Mouse (Mus musculus) MEL (cell line): ENCODE results near the gene Gstp1. TPM values are rescaled to one million over a fixed set of nuclear protein-coding genes. Genes with fewer than 3 reads are reported as not detected.

ENCODE experiments used
- DNase-seq: peaks from one replicate; pipeline ENCODE4 v3.0.0; 2011; ENCODE audit warnings: low read depth, low spot score
- H3K27ac ChIP-seq: 2 replicates; pipeline ENCODE4 v1.5.1; 2012; ENCODE audit warnings: low read depth, mild to moderate bottlenecking, control low read depth, low read length, moderate library complexity; ENCODE audit not compliant: control insufficient read depth
- H3K27me3 ChIP-seq, 2 experiments: fragments of 150-350 bp in 1 of 2; sonication (generic) in 1 of 2; 2 replicates each; pipeline ENCODE4 v1.6.1; 2012; ENCODE audit warnings: low read length in 2 of 2, mild to moderate bottlenecking in 2 of 2, improper control_type of control experiment in 1 of 2, moderate library complexity in 1 of 2; ENCODE audit not compliant: insufficient read depth in 2 of 2, control insufficient read depth in 1 of 2
- H3K36me3 ChIP-seq, 2 experiments: 2 replicates each; pipeline ENCODE4 v1.6.1; 2012 to 2014; ENCODE audit warnings: low read length in 2 of 2, improper control_type of control experiment in 1 of 2, inconsistent platforms in 1 of 2, mild to moderate bottlenecking in 1 of 2; ENCODE audit not compliant: insufficient read depth in 2 of 2, control insufficient read depth in 1 of 2
- H3K4me1 ChIP-seq, 2 experiments: fragments of 150-350 bp in 1 of 2; sonication (generic) in 1 of 2; 2 replicates each; pipeline ENCODE4 v1.6.1; 2012; ENCODE audit warnings: low read length in 2 of 2, improper control_type of control experiment in 1 of 2, mild to moderate bottlenecking in 1 of 2; ENCODE audit not compliant: insufficient read depth in 2 of 2, control insufficient read depth in 1 of 2
- H3K4me3 ChIP-seq, 2 experiments: fragments of 150-350 bp in 1 of 2; sonication (generic) in 1 of 2; 2 replicates each; pipeline ENCODE4 v1.5.1; 2012; ENCODE audit warnings: low read depth in 2 of 2, low read length in 2 of 2, mild to moderate bottlenecking in 2 of 2, moderate library complexity in 2 of 2, control low read depth in 1 of 2, improper control_type of control experiment in 1 of 2; ENCODE audit not compliant: control insufficient read depth in 1 of 2, insufficient read depth in 1 of 2
- H3K79me2 ChIP-seq: 2 replicates; pipeline ENCODE4 v1.6.1; 2012; ENCODE audit warnings: mild to moderate bottlenecking, low read length, moderate library complexity; ENCODE audit not compliant: control insufficient read depth, poor library complexity, insufficient read depth
- H3K9ac ChIP-seq: 2 replicates; pipeline ENCODE4 v1.6.1; 2012; ENCODE audit warnings: low read depth, mild to moderate bottlenecking, control low read depth, low read length, moderate library complexity; ENCODE audit not compliant: control insufficient read depth, poor library complexity, severe bottlenecking
- H3K9me3 ChIP-seq: fragments of 150-350 bp; sonication (generic); replicated peaks from 2 replicates; pipeline ENCODE4 v1.6.1; 2012; ENCODE audit warnings: mild to moderate bottlenecking, low read length, improper control_type of control experiment, moderate library complexity; ENCODE audit not compliant: insufficient read depth
- EP300 ChIP-seq, 2 experiments: IDR thresholded peaks; 2 replicates each; pipeline ENCODE4 v1.6.1; 2011; ENCODE audit warnings: improper control_type of control experiment in 2 of 2, low read length in 2 of 2, low read depth in 1 of 2, mild to moderate bottlenecking in 1 of 2
- GABPA ChIP-seq: IDR thresholded peaks from 2 replicates; pipeline ENCODE4 v1.6.1; 2012; ENCODE audit warnings: low read depth, mild to moderate bottlenecking, inconsistent platforms, low read length, improper control_type of control experiment, moderate library complexity
- KAT2A ChIP-seq: conservative IDR thresholded peaks from 2 replicates; pipeline ENCODE4 v1.6.1; 2012; ENCODE audit warnings: low read depth, low read length, improper control_type of control experiment, inconsistent platforms
- MAZ ChIP-seq: IDR thresholded peaks from 2 replicates; pipeline ENCODE4 v1.6.1; 2012; ENCODE audit warnings: low read depth, mild to moderate bottlenecking, inconsistent platforms, low read length, improper control_type of control experiment
- NELFE ChIP-seq: IDR thresholded peaks from 2 replicates; pipeline ENCODE4 v1.6.1; 2011; ENCODE audit warnings: low read depth, low read length, improper control_type of control experiment
- NRF1 ChIP-seq: IDR thresholded peaks from 2 replicates; pipeline ENCODE4 v1.6.1; 2014; ENCODE audit warnings: low read depth, mild to moderate bottlenecking, inconsistent platforms, low read length, improper control_type of control experiment, moderate library complexity; ENCODE audit not compliant: poor library complexity, insufficient read depth, severe bottlenecking
- TCF12 ChIP-seq: IDR thresholded peaks from 2 replicates; pipeline ENCODE4 v1.6.1; 2014; ENCODE audit warnings: low read depth, mild to moderate bottlenecking, inconsistent platforms, low read length, improper control_type of control experiment, moderate library complexity
- USF1 ChIP-seq: IDR thresholded peaks from 2 replicates; pipeline ENCODE4 v1.6.1; 2014; ENCODE audit warnings: low read depth, mild to moderate bottlenecking, inconsistent platforms, low read length, improper control_type of control experiment, moderate library complexity
- ZNF384 ChIP-seq: IDR thresholded peaks from 2 replicates; pipeline ENCODE4 v1.6.1; 2012; ENCODE audit warnings: low read depth, mild to moderate bottlenecking, inconsistent platforms, low read length, improper control_type of control experiment
- polyA plus RNA-seq, 2 experiments: library from polyadenylated mRNA; stranded (reverse) in 1 of 2; unstranded in 1 of 2; fragments of >175 nt in 1 of 2; fragments of >200 nt in 1 of 2; gene quantifications; 2 replicates each; pipeline versions ENCODE4 v1.2.1 to v1.2.4; 2012; ENCODE audit warnings: low replicate concordance in 2 of 2, low read depth in 1 of 2; ENCODE audit not compliant: insufficient read length in 2 of 2, insufficient read depth in 1 of 2, missing spikeins in 1 of 2
- total RNA-seq: library from RNA; depleted of rRNA; stranded (reverse); fragments of 300-350 nt; gene quantifications from 2 replicates; pipeline ENCODE4 v1.2.3, GENCODE M21; 2012

Gene Gstp1
- total and polyA plus RNA-seq, 3 experiments = 251 to 369 TPM; not detected in 1

DNA sequence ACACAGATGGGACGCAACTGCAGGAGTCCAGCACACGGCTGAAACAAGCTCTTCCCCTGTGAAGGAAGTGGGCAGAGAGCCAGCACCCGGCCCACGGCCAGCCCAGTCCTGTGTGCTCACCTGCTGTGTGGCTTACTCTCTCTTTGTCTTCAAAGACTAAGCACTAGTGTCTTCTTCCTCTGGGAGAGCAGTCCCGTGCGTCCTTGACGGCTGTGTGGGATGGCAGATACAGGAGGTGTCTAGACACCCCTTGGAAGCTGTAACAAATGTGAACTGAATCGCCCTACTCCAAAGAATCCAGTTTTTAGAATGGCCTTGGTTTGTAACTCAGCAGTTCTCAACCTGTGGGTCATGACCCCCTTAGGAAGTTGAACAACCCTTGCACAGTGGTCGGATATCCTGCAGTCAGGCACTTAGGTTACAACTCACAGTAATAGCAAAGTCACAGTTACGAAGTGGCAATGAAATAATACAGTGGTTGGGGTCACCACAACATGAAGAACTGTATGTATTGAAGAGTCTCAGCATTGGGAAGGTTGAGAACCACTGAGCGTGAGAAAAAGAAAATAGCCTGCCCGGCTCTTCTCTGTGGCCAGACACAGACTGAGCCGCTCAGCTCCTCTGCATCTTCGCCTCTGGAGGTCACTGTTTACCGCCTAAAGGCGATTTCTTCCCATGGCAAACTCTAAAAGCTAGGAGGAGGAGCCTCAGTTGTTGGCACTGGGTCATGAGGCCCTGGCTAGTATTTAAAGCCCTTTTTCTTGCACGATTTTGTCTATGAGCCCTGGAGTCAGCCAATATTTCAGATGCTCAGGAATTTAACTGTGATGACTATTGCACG, 18.8 kb downstream of the Gstp1 start (continued):
- TF ChIP-seq GABPA = no peak
- TF ChIP-seq TCF12 = no peak
- TF ChIP-seq KAT2A = no peak
- no peak for TF ChIP-seq MAZ
- TF ChIP-seq EP300 (IDR thresholded peaks at IDR 0.05; ENCODE audit: low read depth in 1 of 2, low read length in 2 of 2) = no peak
- TF ChIP-seq, all 39 proteins: peak for 14

DNA sequence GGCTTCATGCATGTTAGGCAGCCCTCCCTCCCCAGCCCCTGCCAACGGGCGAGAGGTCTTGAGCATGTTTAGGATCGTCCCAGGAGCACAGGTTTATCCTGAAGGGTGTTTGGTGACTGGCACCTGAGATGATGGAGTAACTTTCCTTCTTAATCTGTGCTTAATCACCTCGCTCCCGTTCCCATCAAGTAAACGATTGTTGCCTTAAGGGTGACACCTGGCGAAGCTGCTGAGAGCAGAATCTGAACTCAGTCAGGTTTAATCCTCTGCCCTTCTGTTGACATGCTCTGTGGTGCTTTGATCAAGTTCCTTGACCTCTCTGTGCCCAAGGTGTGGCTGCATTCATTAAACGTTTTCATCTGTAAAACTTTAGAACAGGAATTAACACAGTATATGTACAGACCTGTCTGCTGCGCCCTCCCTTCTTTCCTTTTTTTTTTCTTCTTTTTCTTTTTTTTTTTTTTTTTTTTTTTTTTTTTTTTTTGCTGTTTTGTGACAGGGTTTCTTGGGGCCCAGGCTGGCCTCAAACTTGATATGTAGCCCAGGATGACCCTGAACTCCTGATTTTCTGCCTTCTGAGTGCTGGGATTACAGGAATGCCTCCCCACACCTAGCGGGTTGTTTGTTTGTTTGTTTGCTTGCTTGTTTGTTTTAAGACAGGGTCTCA, 19.7 kb downstream of the Gstp1 start:
- H3K79me2 ChIP-seq = no peaks in the 10 kb centered on the region; the same call in 1 of the 2 replicates

DNA sequence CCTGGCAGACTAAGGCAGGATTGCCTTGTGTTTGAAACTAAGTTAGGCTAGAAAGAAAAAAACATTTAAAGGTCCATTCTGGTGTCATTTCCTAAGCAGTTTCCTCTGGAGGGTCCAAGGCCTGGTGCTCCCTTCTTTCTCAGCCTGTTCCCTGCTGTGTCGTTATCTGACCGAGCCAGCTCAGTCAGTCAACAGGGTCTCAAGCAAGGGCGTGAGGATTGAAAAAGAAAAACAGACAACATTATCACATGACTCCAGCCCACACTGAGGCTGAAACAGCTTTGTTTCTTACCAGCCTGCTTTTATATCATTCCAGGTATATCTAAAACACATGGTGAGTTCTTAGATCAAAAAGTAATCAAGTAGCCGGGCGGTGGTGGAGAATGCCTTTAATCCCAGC, 22.1 kb downstream of the Gstp1 start:
- DNase-seq = no peak
- H3K4me3 ChIP-seq = no peak overlapping the region
- H3K4me1 ChIP-seq = peaks cover 0 to 10% of the 10 kb centered on the region in 2 experiments; a peak in 2 of 4 replicates
- no peaks in the 10 kb centered on the region for H3K9me3 ChIP-seq
- no peak overlapping the region for H3K9ac ChIP-seq
- TF ChIP-seq USF1 = peak; percentile 43; the same call in 1 of the 2 replicates
- no peak for TF ChIP-seq NELFE
- peaks cover 10% of the 10 kb centered on the region for H3K79me2 ChIP-seq
- no peak overlapping the region for H3K27ac ChIP-seq
- peaks cover 0 to 8% of the 10 kb centered on the region in 2 experiments; a peak in 2 of 4 replicates for H3K36me3 ChIP-seq
- H3K27me3 ChIP-seq = no peaks in the 10 kb centered on the region

More for the DNA sequence above, 19.7 kb downstream of the Gstp1 start:
- TF ChIP-seq ZNF384 (peak; percentile 73), NRF1 (no peak)
- TF ChIP-seq, all 39 proteins: peak for 1
- H3K9me3 ChIP-seq = no peaks in the 10 kb centered on the region
- no peaks in the 10 kb centered on the region for H3K27me3 ChIP-seq
- no peak overlapping the region for H3K27ac ChIP-seq
- H3K4me3 ChIP-seq = peak overlapping the region; percentile 33 to 75; a peak in 2 of 4 replicates
- peaks cover 0 to 3% of the 10 kb centered on the region in 2 experiments; a peak in 2 of 4 replicates for H3K4me1 ChIP-seq
- peak overlapping the region; percentile 46; the same call in 1 of the 2 replicates for H3K9ac ChIP-seq
- DNase-seq = no peak
- no peaks in the 10 kb centered on the region for H3K36me3 ChIP-seq
